Comparison of ENCODE assay signal across 8 mouse cellular contexts in the genomic region with DNA sequence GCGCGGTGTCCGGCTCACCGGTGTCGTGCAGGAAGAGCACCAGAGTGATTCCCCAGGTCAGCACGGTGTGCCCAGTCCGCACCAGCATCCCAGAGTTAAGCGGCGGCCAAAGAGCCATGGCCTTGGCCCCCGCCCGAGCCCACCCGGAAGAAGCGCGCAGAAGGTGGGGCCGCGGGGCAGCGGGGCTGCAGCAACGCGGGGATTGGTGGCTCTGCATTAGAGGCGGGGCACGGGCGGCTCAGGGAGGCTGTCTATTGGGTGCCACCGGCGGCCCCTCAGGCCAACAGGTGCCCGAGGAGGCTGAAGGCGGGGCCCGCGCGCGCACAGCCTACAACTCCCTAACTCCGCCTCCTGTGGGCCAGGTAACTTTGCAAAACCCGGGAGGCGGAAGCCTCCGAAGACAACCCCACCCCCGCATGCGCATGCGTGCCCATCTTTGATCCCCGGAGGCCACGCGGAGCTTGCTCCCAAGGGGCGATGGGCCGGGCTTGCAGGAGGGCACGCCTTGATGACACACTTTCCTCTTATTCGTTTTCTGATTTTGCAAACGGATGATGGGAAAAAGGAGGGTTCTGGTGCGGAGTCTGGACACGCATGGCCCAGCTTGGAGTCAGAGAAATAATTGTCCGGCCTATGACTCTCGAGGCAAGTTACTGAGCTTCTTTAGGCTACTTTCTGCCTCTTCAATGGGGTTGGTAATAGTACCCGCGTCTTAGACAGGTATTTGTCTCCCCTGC. TPM values are rescaled to one million over a fixed set of nuclear protein-coding genes. Genes with fewer than 3 reads are reported as not detected.
DNase-seq lines count a peak whose midpoint lies in the region; ATAC-seq and TF ChIP-seq lines count a peak whose summit lies in the region.

A gene (minus strand): TSS at position 178 of the 737 bp plus-strand sequence.

- H3K27me3 ChIP-seq in embryonic facial prominence, embryonic 13.5 days, result no peaks in the 10 kb centered on the region
- H3K27me3 ChIP-seq in kidney, adult 2 months (replicated peaks; ENCODE audit: control insufficient read depth, insufficient read depth, low read length), result no peaks in the 10 kb centered on the region
- H3K27me3 ChIP-seq in limb, embryonic 12.5 days, result no peaks in the 10 kb centered on the region
- no peaks in the 10 kb centered on the region for H3K27me3 ChIP-seq in midbrain, embryonic 15.5 days (replicated peaks)
- no peaks in the 10 kb centered on the region for H3K27me3 ChIP-seq in spleen, adult 2 months (ENCODE audit: control insufficient read depth, insufficient read depth, low read length)

- H3K9ac ChIP-seq in embryonic facial prominence, embryonic 13.5 days, result peak within 1 kb of the TSS; percentile 76
- peak within 1 kb of the TSS; percentile 66 for H3K9ac ChIP-seq in limb, embryonic 12.5 days (replicated peaks)
- peak within 1 kb of the TSS; percentile 55 for H3K9ac ChIP-seq in midbrain, embryonic 15.5 days

- no peaks in the 10 kb centered on the region for H3K9me3 ChIP-seq in embryonic facial prominence, embryonic 13.5 days
- no peaks in the 10 kb centered on the region for H3K9me3 ChIP-seq in limb, embryonic 12.5 days
- no peaks in the 10 kb centered on the region for H3K9me3 ChIP-seq in midbrain, embryonic 15.5 days

- peak; percentile 99 for DNase-seq in 3134 (ENCODE audit: extremely low read depth, insufficient read length, low spot score)
- peak; percentile 98 for DNase-seq in adrenal gland, postnatal 36 days
- peak; percentile 91 to 97 for DNase-seq in heart, adult 18-20 months
- peak; percentile 98 for DNase-seq in kidney, adult 2 months
- peak; percentile 98 for DNase-seq in spleen, adult 2 months (ENCODE audit: low read depth in 1 of 2, low spot score in 2 of 2)

- peak within 1 kb of the TSS; percentile 66 for H3K4me3 ChIP-seq in embryonic facial prominence, embryonic 13.5 days
- peak within 1 kb of the TSS; percentile 81 for H3K4me3 ChIP-seq in kidney, adult 2 months (ENCODE audit: insufficient read depth, low read depth, low read length)
- peak within 1 kb of the TSS; percentile 63 for H3K4me3 ChIP-seq in limb, embryonic 12.5 days (replicated peaks)
- peak within 1 kb of the TSS; percentile 60 for H3K4me3 ChIP-seq in midbrain, embryonic 15.5 days
- peak within 1 kb of the TSS; percentile 96 for H3K4me3 ChIP-seq in spleen, adult 2 months (ENCODE audit: extremely low read depth, insufficient read depth, insufficient read length)

- H3K4me2 ChIP-seq in embryonic facial prominence, embryonic 13.5 days, result peak within 1 kb of the TSS; percentile 79
- H3K4me2 ChIP-seq in limb, embryonic 12.5 days, result peak within 1 kb of the TSS; percentile 84
- H3K4me2 ChIP-seq in midbrain, embryonic 15.5 days, result peak within 1 kb of the TSS; percentile 85

- H3K4me1 ChIP-seq in embryonic facial prominence, embryonic 13.5 days, result peaks cover 20% of the 10 kb centered on the region
- H3K4me1 ChIP-seq in kidney, adult 2 months (ENCODE audit: control insufficient read depth, insufficient read depth, low read length), result no peaks in the 10 kb centered on the region
- peaks cover 22% of the 10 kb centered on the region for H3K4me1 ChIP-seq in limb, embryonic 12.5 days (replicated peaks)
- peaks cover 20% of the 10 kb centered on the region for H3K4me1 ChIP-seq in midbrain, embryonic 15.5 days
- H3K4me1 ChIP-seq in spleen, adult 2 months (ENCODE audit: control insufficient read depth, insufficient read depth, insufficient read length), result peaks cover 7% of the 10 kb centered on the region; the same call in 1 of the 2 replicates

- peak within 1 kb of the TSS; percentile 71 for H3K27ac ChIP-seq in embryonic facial prominence, embryonic 13.5 days
- H3K27ac ChIP-seq in kidney, adult 2 months (ENCODE audit: insufficient read depth, low read depth, low read length), result no peak within 1 kb of the TSS
- peak within 1 kb of the TSS; percentile 23; the same call in 1 of the 2 replicates for H3K27ac ChIP-seq in limb, embryonic 12.5 days
- peak within 1 kb of the TSS; percentile 60; the same call in 1 of the 2 replicates for H3K27ac ChIP-seq in midbrain, embryonic 15.5 days
- peak within 1 kb of the TSS; percentile 75 for H3K27ac ChIP-seq in spleen, adult 2 months (ENCODE audit: insufficient read depth, low read length)

- TF ChIP-seq CTCF in kidney, adult 2 months (conservative IDR thresholded peaks at IDR 0.05; ENCODE audit: insufficient read depth, insufficient read length, low read depth, low read length), result no peak
- TF ChIP-seq CTCF in spleen, adult 2 months (IDR thresholded peaks at IDR 0.05; ENCODE audit: extremely low read depth, insufficient read depth, insufficient read length, insufficient replicate concordance), result no peak

- ATAC-seq in embryonic facial prominence, embryonic 13.5 days (ENCODE audit: insufficient number of reproducible peaks, insufficient read depth, low FRiP score, low TSS enrichment, low read depth), result peak; percentile 92
- peak; percentile 95 for ATAC-seq in limb, embryonic 12.5 days (ENCODE audit: insufficient number of reproducible peaks, insufficient read depth, low FRiP score, low TSS enrichment, low read depth)
- peak; percentile 95 for ATAC-seq in midbrain, embryonic 15.5 days (replicated peaks)

- under 1% methylated on average over 51 of the region's 51 CpGs for WGBS in embryonic facial prominence, embryonic 13.5 days
- WGBS in kidney, adult 2 months, result under 1% methylated on average over 51 of the region's 51 CpGs
- under 1% methylated on average over 51 of the region's 51 CpGs for WGBS in limb, embryonic 12.5 days
- WGBS in midbrain, embryonic 15.5 days, result under 1% methylated on average over 51 of the region's 51 CpGs
- under 1% methylated on average over 51 of the region's 51 CpGs for WGBS in spleen, adult 2 months

- H3K36me3 ChIP-seq in embryonic facial prominence, embryonic 13.5 days, result peaks cover 49% of the 10 kb centered on the region
- no peaks in the 10 kb centered on the region for H3K36me3 ChIP-seq in kidney, adult 2 months (ENCODE audit: control insufficient read depth, insufficient read depth, low read length)
- H3K36me3 ChIP-seq in limb, embryonic 12.5 days, result peaks cover 49% of the 10 kb centered on the region
- H3K36me3 ChIP-seq in midbrain, embryonic 15.5 days (replicated peaks), result peaks cover 5% of the 10 kb centered on the region; the same call in 1 of the 2 replicates
- H3K36me3 ChIP-seq in spleen, adult 2 months (ENCODE audit: control insufficient read depth, insufficient read depth, low read length), result peaks cover 16% of the 10 kb centered on the region

- no peak for TF ChIP-seq POLR2A in kidney, adult 2 months (IDR thresholded peaks at IDR 0.05; ENCODE audit: low read depth, low read length)
- TF ChIP-seq POLR2A in spleen, adult 2 months (IDR thresholded peaks at IDR 0.05; ENCODE audit: low read depth, low read length), result peak; percentile 69

RNA-seq across cellular contexts. Expression of the gene that starts here (rescaled TPM):
- 10 to 100 TPM; 16.2 to 25.8 TPM for total RNA-seq in adrenal gland, postnatal 36 days (2021)
- polyA plus RNA-seq in embryonic facial prominence, embryonic 13.5 days (2015; fragmentation: Nextera tagmentation; extraction: Ambion mirVana), result 24.0 and 25.3 TPM in 2 replicates
- total RNA-seq in heart, adult 18-20 months (2021), result 1 to 10 TPM; 2.8 to 3.9 TPM
- polyA plus RNA-seq in kidney, adult 2 months (2012; rRNA removed), result 49.0 and 69.1 TPM in 2 replicates
- 26.0 and 28.2 TPM in 2 replicates for polyA plus RNA-seq in limb, embryonic 12.5 days (2016; fragmentation: Nextera tagmentation; extraction: Ambion mirVana)
- polyA plus RNA-seq in midbrain, embryonic 15.5 days (2015; fragmentation: Nextera tagmentation; extraction: Ambion mirVana), result 20.5 and 21.0 TPM in 2 replicates
- 56.2 and 92.3 TPM in 2 replicates for polyA plus RNA-seq in spleen, adult 2 months (2012; rRNA removed)
